Mouse (Mus musculus) mouse trophoblast stem cell (cell line): Measurements from ENCODE around the gene Boc.

ENCODE experiments used
- in situ Hi-C, 2 experiments: fragments of 300-500 bp; cut with MseI, MboI; formaldehyde crosslinking; loops; 2 replicates in 1 of 2; 3 replicates in 1 of 2; pipeline ENCODE4 v1.15.1; 2025

The Boc gene

GRCm38 (mm10) chr16:44558471-44559329, at the start of gene Boc:
Gene Boc, minus strand, starts transcription at chr16:44558897.
- in situ Hi-C loops = no loop called here

GRCm38 (mm10) chr16:44606643-44607042, 47.9 kb upstream of the Boc start:
- in situ Hi-C loops = no loop called here

GRCm38 (mm10) chr16:44604021-44604616, 45.4 kb upstream of the Boc start:
- in situ Hi-C loops = no loop called here

GRCm38 (mm10) chr16:44601999-44602794, 43.5 kb upstream of the Boc start:
- in situ Hi-C loops = no loop called here

GRCm38 (mm10) chr16:44601182-44601581, 42.5 kb upstream of the Boc start:
- in situ Hi-C loops = no loop called here

- in situ Hi-C loops = no loop called here
Measured at GRCm38 (mm10) chr16:44597106-44597806, 38.6 kb upstream of the Boc start.

GRCm38 (mm10) chr16:44589506-44589905, 30.8 kb upstream of the Boc start:
- in situ Hi-C loops = no loop called here

- in situ Hi-C loops = no loop called here
Measured at GRCm38 (mm10) chr16:44579421-44580024, 20.8 kb upstream of the Boc start.

- in situ Hi-C loops = no loop called here
Measured at GRCm38 (mm10) chr16:44578551-44578950, 19.9 kb upstream of the Boc start.

GRCm38 (mm10) chr16:44568056-44568455, 9.4 kb upstream of the Boc start:
- in situ Hi-C loops = no loop called here

- in situ Hi-C loops = no loop called here
Measured at GRCm38 (mm10) chr16:44565328-44566210, 6.9 kb upstream of the Boc start.

- in situ Hi-C loops = no loop called here
Measured at GRCm38 (mm10) chr16:44564359-44564758, 5.7 kb upstream of the Boc start.

GRCm38 (mm10) chr16:44562061-44562460, 3.4 kb upstream of the Boc start:
- in situ Hi-C loops = no loop called here

- in situ Hi-C loops = no loop called here
Measured at GRCm38 (mm10) chr16:44560214-44560613, 1.5 kb upstream of the Boc start.

GRCm38 (mm10) chr16:44559330-44559695, 616 bp upstream of the Boc start:
- in situ Hi-C loops = no loop called here

- in situ Hi-C loops = no loop called here
Measured at GRCm38 (mm10) chr16:44557661-44558470, 831 bp downstream of the Boc start.

GRCm38 (mm10) chr16:44557084-44557483, 1.6 kb downstream of the Boc start:
- in situ Hi-C loops = no loop called here

- in situ Hi-C loops = no loop called here
Measured at GRCm38 (mm10) chr16:44555791-44556709, 2.6 kb downstream of the Boc start.
